Mouse (Mus musculus): ENCODE data around the gene Plaur.
"Not testable (repeated sequence)": the region's sequence is repeated elsewhere in the genome, so short reads cannot be mapped to it uniquely, and the experiment has no call there.

Gene Plaur

GRCm38 (mm10) chr7:24517077-24517476 lies 54.8 kb downstream of the Plaur start:
- DNase-seq, result no peak

- DNase-seq, result peak; percentile 77
Measured at GRCm38 (mm10) chr7:24517654-24518053, 55.4 kb downstream of the Plaur start.

GRCm38 (mm10) chr7:24519130-24519529 lies 56.8 kb downstream of the Plaur start:
- no peak for DNase-seq

DNA sequence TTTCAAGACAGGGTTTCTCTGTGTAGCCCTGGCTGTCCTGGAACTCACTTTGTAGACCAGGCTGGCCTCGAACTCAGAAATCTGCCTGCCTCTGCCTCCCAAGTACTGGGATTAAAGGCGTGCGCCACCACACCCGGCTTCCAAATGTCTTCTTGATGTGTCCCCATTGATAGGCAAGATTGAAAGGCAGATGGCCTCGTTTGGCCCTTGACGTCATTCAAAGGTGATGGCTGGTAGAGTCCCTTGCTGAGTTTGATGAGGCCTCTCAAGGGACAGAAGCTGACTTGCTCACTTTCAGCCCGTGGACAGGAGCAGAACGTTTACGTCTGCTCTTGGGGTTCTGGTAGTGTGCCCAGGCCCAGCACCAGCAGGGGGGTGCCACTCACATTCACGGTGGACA lies 57.8 kb downstream of the Plaur start:
- not testable (repeated sequence) for DNase-seq

- no peak for DNase-seq
Measured at GRCm38 (mm10) chr7:24522805-24523204, 60.5 kb downstream of the Plaur start.

- DNase-seq, result no peak
Measured at GRCm38 (mm10) chr7:24523723-24524122, 61.4 kb downstream of the Plaur start.

GRCm38 (mm10) chr7:24524978-24525377 lies 62.7 kb downstream of the Plaur start:
- DNase-seq, result no peak
